Comparison of ENCODE assay signal across 30 mouse cellular contexts in genomic region chr5:99939440-99939839, GRCm38 (mm10). TPM values are rescaled to one million over a fixed set of nuclear protein-coding genes. Genes with fewer than 3 reads are reported as not detected.
"Had no signal": no experiment of that assay in that cellular context is flagged by ENCODE, and none has a peak within 500 bp of the region (broad histone marks: within the 10 kb centered on the region; RNA-seq: fewer than 3 reads in every experiment).

No protein-coding gene starts in this region.

- H3K27me3 ChIP-seq: heart, embryonic 13.5 days; heart, embryonic 15.5 days; kidney, embryonic 15.5 days; limb, embryonic 13.5 days; limb, embryonic 15.5 days; liver, embryonic 12.5 days had no signal

- H3K9me3 ChIP-seq: heart, embryonic 15.5 days; limb, embryonic 15.5 days had no signal

- H3K9ac ChIP-seq: heart, embryonic 13.5 days; heart, embryonic 15.5 days; kidney, embryonic 15.5 days; limb, embryonic 13.5 days; limb, embryonic 15.5 days; liver, embryonic 12.5 days; liver, embryonic 14.5 days had no signal

- H3K4me3 ChIP-seq: heart, embryonic 13.5 days; heart, embryonic 15.5 days; kidney, embryonic 15.5 days; limb, embryonic 13.5 days; limb, embryonic 15.5 days; liver, embryonic 12.5 days had no signal

- H3K27ac ChIP-seq: heart, embryonic 13.5 days; heart, embryonic 15.5 days; kidney, embryonic 15.5 days; kidney, postnatal 0 days; limb, embryonic 13.5 days; limb, embryonic 15.5 days; liver, embryonic 12.5 days; liver, embryonic 14.5 days had no signal

- H3K4me2 ChIP-seq: heart, embryonic 11.5 days; heart, embryonic 13.5 days; heart, embryonic 15.5 days; kidney, embryonic 15.5 days; limb, embryonic 13.5 days; limb, embryonic 15.5 days; liver, embryonic 12.5 days had no signal

- H3K36me3 ChIP-seq: heart, embryonic 15.5 days; kidney, embryonic 15.5 days had no signal

- DNase-seq: gastrocnemius, postnatal 14 days; gastrocnemius, postnatal 36 days; heart, adult 18-20 months; heart, postnatal 14 days; heart, postnatal 36 days; kidney, adult 11 months; kidney, adult 2 months; kidney, adult 9 months; kidney, postnatal 14 days; kidney, postnatal 36 days; layer of hippocampus, adult 9-11 months; layer of hippocampus, postnatal 36 days; left cerebral cortex, postnatal 4 days had no signal

- ATAC-seq: forebrain, embryonic 16.5 days; intestine, embryonic 16.5 days; liver, embryonic 12.5 days had no signal

- H3K4me1 ChIP-seq: heart, embryonic 13.5 days; heart, embryonic 15.5 days; kidney, embryonic 15.5 days; limb, embryonic 13.5 days; limb, embryonic 15.5 days; liver, embryonic 12.5 days had no signal

RNA-seq across cellular contexts. Expression of gene Vamp9, which starts 33.4 kb away (rescaled TPM):
- total RNA-seq: gastrocnemius, adult 18-20 months; gastrocnemius, adult 8-10 months; gastrocnemius, postnatal 14 days; gastrocnemius, postnatal 36 days; heart, adult 18-20 months; heart, postnatal 14 days; heart, postnatal 36 days; hematopoietic stem cell, adult 5-6 weeks; layer of hippocampus, postnatal 14 days; left cerebral cortex, postnatal 4 days; liver, adult 2 months had no signal
- polyA plus RNA-seq: kidney, embryonic 15.5 days; large intestine, adult 2 months; liver, adult 2 months; liver, embryonic 12.5 days; liver, embryonic 14.5 days had no signal

RNA-seq across cellular contexts. Expression of gene 4930524J08Rik, which starts 39.4 kb away (rescaled TPM):
- total RNA-seq: gastrocnemius, adult 18-20 months; hematopoietic stem cell, adult 5-6 weeks; liver, adult 2 months had no signal
